Mouse (Mus musculus) adrenal gland, postnatal 14 days (tissue): ENCODE data around the gene Edar. TPM values are rescaled to one million over a fixed set of nuclear protein-coding genes. Genes with fewer than 3 reads are reported as not detected.
"Not testable (repeated sequence)": the region's sequence is repeated elsewhere in the genome, so short reads cannot be mapped to it uniquely, and the experiment has no call there.

Experiments used
- DNase-seq: peaks from one replicate; pipeline ENCODE4 v3.0.0; 2021; ENCODE audit warnings: mixed read lengths
- long read RNA-seq, 2 experiments: library from polyadenylated mRNA; stranded (forward); transcript quantifications; one replicate each; pipeline ENCODE4 v2.0.0; 2021
- total RNA-seq: library from RNA; stranded (reverse); gene quantifications from 2 replicates; pipeline ENCODE4 v1.2.3, GENCODE M21; 2021

Gene Edar
- 0.11 and 0.23 TPM in 2 replicates for total RNA-seq
- long read RNA-seq, experiment 1 = 0 reads
- long read RNA-seq, experiment 2 = 0 reads

DNA sequence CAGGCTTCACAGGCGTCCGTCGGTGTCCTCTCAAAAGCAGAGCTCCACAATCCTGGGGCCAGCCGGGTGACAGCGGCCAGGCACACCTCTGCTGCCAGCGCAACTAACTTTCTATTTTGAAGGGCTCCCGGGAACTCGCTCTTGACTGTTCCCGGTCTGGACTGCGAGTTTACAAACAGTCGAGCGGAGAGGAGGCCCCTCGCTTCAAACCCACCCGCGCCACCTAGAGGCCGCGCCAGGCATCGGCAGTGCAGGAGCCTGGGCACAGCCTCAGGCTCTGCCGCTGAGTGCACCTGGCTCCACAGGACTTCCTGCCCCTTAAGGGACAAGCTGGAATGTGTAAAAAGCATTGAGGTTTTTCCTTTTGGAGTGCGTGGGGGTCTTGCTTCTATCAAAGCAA, at the start of gene Edar:
Edar (minus strand) TSS at position 122 of the 400 bp plus-strand sequence.
- peak; percentile 91 for DNase-seq

DNA sequence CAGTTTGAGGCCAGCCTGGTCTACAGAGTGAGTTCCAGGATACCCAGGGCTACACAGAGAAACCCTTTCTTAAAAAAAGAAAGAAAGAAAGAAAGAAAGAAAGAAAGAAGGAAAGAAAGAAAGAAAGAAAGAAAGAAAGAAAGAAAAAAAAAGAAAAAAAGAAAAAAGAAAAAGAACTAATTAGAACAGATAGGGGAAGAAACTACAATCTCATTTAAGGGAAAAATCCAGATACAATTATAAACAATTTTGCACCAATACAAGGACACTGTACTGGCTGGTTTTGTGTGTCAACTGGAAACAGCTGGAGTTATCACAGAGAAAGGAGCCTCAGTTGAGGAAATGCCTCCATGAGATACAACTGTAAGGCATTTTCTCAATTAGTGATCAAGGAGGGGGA, 42.7 kb upstream of the Edar start, which contains the start of gene Gm17542:
Gm17542 (minus strand) TSS at position 101 of the 400 bp plus-strand sequence.
- not testable (repeated sequence) for DNase-seq

DNA sequence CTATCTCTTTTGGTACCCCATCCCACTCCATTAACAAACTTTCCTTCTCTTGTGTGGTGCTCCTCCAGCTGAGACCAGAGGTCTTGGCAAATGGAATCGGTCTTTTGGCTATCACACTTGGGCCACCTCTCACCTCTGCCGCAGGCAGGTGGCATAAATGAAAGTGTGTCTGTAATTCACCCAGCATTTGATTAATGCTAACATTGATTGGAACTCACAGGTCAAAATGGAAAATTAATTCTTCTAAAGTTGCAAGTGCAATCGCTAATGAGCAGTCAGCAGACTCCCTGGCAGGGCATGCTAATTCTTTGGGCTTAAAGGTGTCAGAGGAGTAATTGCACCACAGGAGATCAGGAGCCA, 39.3 kb upstream of the Edar start:
- no peak for DNase-seq

DNA sequence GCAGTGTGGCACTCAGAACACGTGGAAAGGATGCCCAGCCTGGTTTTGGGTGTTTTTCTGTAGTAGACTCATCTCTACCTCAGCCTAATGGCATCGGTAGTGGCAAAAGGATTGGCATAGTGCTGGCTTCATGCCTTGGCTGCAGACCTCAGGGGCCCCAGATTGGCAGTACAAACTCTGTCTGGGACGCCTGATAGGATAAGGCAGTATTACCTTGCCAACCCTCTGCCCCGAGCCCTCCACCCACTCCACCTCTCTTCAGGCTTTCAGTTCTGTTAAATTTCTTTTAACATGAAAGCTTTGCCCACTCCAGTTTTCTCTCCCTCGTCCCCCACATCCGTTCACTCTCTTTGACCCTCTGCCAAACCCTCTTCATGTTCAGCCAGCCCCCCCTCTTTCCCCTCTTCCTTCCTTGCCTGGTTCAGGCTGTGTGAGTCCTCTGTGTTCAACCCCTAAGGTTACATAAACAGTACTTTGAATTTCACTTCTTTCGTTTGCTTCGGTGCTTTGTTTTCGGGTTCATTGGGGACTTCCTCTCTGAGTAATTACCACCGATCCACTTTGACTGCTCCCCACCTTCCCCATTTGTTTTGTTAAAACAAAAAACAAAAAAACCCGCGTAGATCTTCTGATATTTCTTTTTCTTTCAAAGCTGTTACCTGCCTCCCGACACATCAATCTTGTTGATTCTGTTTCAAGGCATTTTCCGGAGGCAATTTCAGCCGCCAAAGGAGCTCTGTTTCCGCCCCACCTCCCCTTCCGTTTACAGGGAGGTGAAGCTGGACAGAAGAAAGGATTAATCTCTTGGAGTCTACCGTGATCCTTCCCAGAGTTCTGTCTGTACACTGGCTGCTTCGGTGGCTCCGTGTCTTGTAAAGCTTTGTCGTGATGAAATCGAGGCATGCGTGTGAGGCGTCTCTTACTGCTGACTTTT, 38.7 kb upstream of the Edar start:
- peak; percentile 8 for DNase-seq

DNA sequence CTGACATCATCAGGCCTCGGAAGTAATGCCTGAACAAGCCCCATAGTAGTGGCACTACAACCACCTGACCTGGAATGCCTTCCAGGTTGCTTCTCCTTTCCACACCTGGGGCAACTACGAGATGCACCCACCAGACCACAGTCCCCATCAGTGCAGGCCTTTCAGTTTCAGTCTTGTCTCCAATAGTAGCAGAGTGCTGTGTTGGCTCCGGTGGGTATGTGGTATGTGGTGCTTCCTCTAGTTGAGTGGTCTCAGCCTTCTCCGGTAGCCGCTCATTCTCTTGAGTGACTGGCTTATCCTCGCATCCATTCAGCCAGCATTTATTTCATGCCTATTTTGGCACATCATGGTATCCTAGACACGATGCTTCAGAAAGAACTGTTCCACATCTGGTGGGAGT, 37.8 kb upstream of the Edar start:
- no peak for DNase-seq

DNA sequence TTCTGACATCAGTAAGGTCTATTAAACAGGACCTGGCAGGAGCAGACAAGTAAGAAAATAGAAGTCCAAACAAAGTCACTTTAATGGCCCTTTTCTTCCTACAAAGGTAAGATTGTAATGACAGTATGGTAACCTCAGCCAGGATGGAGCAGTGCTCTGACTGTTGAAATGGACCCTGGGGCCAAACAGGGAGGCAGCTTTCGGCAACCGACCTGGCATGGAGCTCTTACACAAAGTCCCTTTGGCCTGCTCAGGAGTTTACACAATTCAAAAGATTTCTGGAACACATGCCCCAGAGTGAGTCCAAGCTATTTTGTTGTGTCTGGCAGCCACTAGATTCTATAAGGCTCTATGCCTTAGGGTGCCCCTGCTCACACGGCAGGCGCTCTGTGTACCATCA, 33.6 kb upstream of the Edar start:
- peak; percentile 33 for DNase-seq

DNA sequence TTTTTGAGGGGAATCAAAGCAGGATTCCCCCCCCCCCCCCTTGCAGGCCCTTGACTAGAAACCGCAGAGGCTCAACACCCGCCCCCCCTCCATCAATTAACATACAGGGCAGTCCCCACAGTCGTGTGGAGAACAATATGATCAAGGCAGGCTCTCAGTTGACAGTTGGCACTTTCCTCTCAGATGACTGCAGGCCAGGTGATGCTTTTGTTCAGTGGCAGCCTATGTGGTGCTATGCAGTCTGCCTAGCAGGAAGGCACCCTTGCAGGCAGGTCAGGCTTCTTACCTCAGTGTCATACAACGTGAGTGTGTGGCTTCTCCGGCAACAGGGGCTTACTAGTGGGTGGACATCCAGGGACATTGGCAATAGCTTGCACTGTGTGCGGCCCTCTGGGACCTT, 25.1 kb upstream of the Edar start:
- DNase-seq = no peak

DNA sequence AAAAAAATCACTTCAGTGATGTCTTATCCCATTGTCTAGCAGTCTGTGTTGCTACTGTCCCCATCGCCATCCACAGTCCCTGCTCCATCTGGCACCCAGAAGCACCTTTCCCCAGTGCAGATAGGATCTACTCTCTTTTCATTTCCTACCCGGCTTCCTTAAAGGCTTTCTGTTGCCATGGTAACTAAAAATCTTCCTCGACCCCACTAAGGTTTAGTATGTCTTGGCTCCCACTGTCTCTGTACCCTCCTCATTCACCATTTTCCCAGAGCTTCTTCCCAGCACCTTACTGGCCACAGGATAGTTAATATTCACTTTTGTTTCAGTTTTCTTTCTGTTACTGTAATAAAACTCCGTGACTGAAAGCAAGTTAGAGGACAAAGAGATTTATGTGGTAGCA, 24.7 kb upstream of the Edar start:
- DNase-seq = no peak

DNA sequence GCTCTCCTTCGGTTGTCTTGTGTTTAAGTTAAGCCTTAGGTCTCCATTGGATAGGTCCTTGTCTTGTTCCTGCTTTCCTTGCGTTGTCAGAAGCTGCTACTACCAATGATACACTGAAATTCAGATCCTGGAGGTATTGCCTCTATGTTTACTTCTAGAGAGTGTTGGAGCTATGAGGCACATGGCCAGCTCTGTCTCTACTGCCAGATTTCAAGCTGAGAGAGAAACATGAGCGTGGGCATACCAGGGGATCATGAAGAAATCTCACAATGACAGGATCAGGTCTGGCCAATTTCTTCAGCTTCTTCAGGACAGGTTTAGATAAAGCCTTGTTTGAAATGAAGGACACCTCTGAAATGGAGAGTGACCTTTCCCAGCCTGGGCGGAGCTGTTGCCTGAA, 23.5 kb upstream of the Edar start:
- DNase-seq = no peak

DNA sequence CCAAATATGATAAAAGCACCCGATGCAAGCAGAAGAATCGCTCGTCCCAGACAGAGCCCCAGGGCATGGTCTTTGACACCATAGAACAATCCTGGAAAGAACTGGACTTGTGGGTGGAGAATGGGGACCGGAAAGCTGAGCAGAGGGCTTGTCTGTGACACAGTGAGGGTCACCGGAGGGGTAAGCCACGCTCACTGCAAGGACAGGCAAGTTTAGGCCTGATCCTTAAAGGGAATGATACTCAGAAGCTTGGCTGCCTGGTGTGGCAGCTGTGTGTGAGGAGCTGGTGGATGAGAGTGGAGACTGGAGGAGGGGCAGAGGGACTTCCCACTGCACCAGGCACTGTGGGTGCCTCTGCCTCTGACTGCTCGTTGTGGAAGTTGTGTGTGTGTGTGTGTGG, 15.6 kb upstream of the Edar start:
- DNase-seq = no peak

DNA sequence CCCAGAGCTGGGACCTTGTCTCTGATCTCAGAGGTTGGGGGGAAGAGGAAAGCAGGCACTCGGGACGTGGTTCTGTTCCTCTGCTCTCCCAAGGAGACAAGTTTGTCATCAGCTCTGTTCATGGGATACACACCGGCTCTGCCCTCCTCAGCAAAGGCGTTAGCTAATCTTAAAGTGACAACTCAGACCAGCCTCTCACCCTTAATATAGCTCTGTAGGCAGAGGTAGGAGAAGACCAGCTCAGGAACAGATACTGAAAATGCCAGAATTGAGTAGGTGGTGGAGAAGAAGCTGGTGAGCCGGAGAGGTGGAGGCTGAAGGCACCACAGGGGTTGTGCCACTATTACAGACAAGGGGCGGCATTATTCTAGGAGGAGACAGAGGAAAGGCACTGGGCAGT, 3.8 kb upstream of the Edar start:
- no peak for DNase-seq

DNA sequence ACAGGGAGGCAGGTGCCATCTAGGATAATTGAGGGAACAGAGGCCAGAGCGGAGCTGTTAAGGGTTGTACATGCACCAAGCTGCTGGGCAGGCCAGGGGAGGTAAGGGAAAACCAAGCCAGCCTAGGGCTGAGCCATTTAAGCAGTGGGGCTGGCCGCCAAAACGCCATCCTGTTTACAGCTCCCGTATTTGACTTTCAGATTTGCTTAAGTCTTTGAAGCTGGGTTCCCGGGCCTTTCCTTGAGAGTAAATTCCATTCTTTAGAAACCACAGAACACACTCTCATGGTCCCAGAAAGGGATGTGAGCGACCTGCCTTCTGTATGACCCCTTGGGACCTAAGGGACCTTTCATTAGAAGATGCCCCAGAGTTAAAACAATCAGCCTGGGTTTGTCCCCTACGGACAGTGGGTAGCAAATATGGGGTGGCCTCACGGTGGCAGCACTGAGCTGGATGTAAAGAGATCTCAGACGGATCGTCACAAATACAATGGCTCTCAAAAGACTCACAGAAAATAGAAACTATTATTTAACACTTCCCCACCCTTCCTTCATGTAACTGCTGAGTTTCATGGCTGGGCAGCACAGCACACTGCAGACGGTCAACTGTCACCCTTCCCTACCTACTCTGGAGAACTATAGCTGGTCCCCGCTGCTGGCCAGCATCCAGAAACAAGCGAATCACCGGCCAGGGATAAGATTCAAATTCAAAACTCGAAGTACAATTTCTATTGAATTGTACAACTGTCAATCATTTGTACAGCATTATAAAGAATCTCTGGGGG, 2.0 kb downstream of the Edar start:
- DNase-seq = peak; percentile 82

DNA sequence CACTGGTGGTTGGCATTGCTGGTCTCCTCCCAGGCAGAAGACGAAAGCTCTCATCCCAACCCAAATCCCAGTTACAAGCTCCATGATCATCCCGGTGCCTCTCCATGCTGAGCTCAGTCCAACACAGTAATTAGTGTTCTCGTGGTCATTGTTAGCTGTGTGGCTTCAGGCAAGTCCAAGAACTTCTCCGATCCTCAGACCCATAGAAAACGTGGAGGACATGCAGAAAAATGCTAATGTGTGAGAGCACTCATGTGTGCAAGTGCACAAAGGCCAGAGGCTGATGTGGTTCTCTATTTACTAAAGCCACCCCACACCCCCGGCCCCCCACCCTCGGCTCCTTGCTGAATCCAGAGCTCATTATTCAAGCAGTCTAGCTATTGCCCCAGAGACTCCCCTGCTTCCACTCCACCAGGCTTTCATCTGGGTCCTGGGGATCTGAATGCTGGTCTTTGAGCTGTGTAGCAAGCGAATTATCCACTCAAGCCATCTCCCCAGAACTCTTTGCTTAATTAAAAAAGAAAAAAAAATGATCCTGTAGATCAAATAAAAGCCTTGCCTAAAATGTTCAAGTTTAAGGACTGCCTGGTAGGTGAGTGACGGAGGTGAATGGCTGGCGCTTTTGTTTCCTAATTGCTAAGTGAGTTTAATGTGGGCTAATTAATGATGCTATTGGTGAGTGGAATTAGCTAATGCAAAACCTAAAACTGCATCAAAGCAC, 2.7 kb downstream of the Edar start:
- DNase-seq = no peak

DNA sequence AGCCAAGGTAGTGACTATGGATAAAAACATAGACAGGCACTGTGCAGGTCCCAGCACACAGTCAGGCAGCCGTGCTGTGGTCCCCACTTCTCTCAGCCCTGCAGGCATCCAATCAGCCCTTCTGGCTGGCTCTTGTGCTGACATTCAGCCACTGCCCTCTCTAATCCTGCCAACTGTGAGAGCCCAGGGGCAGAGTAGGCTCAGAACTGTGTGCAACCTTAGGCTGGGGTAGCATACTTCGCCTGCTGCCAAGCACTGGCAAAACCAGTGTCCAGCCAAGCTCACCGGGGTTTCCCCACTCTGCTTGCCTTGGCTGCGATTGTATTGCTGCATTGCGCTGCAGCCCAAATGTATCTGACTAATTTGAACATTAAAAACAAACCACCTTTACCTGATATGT, 11.6 kb downstream of the Edar start:
- DNase-seq = peak; percentile 62

DNA sequence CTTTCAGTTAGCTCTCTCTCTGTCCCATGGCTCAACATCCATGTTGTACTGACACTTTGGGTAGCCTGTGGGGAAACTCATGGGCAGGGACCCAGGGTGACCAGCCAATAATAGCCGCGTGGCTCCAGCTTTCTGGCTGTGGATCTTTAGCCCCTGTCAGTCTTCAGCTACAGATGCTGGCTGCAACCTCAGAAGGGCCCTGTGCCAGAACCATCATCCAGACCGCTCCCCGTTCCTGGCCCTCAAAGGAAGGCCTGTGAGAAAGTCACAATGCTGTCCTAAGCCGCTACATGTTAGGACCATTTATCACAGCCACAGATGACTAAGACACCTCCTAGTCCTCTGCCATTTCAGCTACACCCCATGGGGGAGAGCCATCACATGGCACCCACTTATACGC, 12.0 kb downstream of the Edar start:
- peak; percentile 57 for DNase-seq

DNA sequence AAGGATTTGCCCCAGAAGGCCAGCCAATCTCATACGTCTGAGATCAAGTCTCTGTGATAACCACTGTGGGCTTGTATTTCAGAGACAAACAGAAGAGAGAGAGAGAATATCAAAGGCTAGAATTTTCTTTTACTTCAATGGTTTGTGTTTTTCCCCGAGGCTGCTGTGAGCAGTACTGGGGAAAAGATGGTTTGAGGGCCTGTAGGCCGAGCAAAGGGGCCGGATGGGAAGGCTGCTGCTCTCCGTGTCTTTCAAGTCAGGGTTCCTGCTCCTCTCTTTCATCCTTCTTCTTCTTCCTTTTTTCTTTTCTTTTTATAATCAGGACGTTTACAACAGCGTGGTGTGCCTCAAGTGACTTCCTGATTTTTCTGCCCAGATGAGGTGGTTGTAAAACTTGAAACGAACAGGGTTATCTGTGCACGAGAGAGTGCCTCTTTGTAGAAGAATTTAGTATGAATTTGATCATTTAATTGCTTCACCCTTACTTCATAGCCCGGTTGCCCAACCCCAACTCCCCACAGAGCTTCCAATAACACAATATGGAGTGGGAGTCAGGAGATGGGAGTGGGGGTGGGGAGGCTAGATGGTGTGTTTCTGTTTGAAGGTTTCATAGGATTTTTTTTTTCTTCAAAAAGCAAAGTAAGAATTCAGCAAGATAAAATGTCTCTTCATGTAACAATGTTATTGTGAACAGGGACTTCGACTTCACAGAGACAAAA, 16.0 kb downstream of the Edar start:
- no peak for DNase-seq

DNA sequence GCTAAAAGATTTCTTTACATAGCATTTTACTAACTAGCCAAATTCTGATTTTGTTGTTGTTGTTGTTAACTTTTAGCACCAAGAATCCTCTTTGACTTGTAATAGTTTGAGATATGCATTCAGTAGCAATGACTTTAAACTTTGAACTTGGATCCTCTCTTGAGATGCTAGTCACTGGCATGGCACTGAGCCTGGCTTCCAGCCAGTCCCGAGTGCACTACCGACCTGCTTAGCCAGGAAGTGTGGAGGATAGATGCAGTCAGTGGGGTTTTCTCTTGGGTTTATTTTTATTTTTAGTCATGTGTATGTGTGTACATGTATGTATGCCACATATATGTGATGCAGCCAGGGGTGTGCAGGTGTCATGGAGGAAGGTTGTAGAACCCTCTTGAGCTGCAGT, 17.7 kb downstream of the Edar start:
- peak; percentile 17 for DNase-seq

DNA sequence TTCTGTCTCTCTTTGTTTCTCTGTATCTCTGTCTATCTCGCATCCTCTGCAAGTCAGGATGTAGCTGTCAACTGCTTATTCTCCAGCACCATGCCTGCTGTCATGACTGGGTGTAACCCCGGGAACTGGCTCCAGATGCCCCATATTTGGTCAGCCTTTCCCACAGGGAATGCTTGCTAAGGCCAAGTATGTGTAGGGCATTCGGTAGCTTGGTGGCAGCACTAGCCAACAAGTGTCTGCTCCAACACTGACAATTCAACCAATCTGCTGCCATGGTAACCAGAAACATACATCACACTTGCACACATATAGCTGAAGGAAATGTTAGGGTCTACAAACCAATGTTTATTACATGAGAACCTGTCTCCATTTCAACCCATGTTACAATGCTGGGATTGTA, 21.8 kb downstream of the Edar start:
- DNase-seq = no peak

DNA sequence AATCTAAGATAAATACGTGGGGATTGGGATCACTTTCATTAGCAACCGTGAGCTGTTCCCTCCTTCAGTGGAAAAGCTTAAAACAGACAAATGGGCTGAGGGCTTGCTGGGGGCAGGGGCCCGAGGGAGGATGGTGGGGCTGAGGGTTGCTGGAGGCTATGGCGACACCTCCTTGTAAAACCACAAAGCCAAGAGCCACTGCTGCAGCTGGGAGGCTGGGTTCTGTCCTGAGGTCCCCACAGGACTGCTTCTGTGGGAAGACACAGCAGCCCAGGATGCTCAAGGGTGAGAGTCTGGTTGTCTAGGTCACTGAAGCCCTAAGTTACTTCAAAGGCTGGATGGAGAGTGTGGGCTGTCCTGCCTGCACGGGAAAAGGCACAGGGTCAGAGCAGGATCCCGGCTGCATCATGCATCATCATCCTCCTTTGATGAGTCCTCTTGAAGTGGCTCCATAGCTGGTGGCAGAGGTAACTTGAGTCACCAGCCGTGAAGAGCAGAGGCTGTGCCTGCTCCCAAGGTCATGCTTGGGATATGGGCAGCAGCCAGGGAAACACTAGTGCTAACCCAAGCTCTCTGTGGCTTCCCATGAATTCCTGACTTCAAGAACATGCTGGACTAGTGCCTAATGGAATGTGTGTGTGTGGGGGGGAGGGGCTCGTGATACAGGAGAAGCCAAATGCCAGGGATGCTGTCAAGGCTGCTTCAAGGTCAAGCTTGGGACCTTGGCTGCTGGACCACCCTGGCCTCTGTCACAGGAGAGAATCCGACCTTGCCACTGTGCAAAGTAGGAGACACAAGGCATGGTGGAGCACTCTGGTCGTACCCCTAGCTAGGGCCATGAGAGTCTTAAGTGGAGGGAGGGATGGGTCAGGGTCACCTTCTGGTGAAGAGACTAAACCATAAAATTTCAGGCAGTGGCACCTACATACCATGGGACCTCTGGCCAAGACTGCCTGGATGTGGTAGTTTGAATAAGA, 22.7 kb downstream of the Edar start:
- DNase-seq = peak; percentile 65

DNA sequence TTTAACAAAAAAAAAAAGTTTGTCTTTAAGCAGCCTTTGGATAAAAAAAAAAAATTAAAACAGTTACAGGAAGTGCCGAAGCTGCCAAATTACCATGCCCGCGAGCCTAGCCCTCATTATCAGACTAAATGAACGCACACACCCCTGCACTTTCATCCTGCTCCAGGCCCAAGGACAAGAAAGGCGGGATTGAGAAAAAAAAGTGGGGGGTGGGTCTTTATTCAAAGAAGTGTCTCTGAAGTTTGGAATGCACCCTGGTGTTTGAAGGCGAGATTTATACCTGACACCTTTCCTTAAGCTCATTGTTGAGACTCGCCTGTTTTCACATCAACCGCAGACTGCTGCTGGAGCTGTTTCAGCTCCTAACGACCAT, 23.4 kb downstream of the Edar start:
- DNase-seq = no peak
